Mouse (Mus musculus) pancreas, adult 10 weeks (tissue): ENCODE data around the gene Bcl7a. TPM values are rescaled to one million over a fixed set of nuclear protein-coding genes. Genes with fewer than 3 reads are reported as not detected.

Experiments used
- polyA plus RNA-seq: library from polyadenylated mRNA; stranded (reverse); fragments of 350-450 nt; fragmentation: Illumina TruSeq; extraction: RNeasy Lipid Tissue Mini Kit (QIAGEN cat#74804); gene quantifications from one replicate; pipeline ENCODE4 v1.2.3, GENCODE M21; 2015; ENCODE audit warnings: low read depth, low replicate concordance; ENCODE audit not compliant: insufficient read depth

Gene Bcl7a
- 3.8 TPM for polyA plus RNA-seq

DNA sequence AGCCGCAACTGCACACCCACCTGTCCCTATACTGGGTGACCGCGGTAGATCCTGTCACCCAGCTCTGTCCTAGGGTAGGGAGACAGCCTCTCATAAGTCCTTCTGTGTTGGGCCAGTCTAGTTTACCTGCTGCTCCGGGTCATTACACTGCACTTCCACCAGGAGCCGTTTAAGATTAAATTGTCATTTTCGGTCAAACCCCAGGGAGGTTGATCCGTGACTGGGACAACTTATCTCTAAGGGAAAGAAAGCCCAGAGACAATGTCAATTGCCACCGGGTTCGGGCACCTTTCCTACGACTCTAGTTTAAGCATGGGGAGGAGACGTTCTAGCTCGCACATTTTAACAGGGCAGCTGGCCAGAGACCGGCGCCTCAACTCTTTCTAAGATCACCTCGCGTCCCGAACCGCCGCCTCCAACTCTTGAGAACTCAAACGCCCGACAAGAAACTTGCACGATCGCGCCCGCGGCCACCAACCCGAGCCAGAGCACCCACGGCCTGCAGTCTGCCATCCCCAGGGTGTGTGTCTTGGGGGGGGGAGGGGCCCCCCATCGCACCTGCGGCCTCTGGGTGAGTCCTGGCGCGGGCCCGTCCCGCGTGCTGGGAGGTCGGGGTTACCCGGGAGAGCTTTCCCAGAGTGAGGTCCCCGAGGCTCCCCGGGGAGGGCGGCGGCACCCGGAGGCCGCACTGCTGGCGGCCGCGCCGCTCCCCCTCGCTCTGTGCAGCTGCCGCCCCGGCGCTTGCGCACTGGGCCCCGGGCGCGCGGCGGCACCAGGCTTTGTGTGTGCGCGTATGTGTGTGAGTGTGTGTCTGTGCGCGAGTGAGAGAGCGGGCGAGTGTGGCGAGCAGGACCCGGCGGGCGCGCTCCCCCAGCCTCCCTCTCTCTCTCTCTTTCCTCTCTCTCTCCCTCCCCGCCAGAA, at the start of gene Bcl7a:
Gene Bcl7a (plus strand): TSS at position 128 of the 921 bp plus-strand sequence.

DNA sequence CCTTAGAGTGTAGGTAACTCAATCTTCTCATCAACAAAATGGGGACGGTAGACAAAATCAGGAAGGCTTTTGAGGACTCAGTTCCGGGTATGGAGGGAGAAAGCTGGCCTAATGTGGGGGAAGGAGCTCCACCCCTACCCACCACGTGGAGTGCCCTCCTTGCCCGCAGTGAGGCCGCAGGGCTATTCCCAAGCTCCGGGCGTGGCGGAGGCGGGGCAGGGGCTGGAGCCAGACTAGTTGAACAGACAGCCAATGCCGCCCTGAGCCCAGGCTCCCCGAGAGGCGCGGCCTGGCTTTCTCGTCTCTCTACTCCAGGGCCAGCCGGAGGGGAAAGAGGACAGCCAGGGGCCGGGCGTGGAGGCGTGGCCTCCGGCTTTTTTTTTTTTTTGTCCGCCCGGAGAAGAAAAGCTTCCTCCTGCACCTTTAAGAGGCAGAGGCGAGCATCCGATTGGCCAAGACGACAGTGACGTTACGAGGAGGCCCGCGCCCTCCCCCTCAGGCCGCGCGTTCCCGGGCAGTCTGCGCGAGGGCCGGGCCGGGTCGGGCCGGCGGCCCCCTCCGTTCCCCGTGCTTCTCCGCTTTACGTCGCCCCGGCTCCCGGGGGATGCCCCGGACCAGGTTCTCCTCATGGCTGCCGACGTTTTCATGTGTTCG, 50.8 kb downstream of the Bcl7a start, which contains the start of gene Mlxip:
Gene Mlxip (plus strand): TSS at position 496 of the 654 bp plus-strand sequence.

Other genes starting within 250 kb of the Bcl7a start
- 0.18 TPM for gene Rhof, start 211.1 kb upstream of the Bcl7a start, polyA plus RNA-seq
- 5.8 TPM for gene Setd1b, start 201.6 kb upstream of the Bcl7a start, polyA plus RNA-seq
- 3.7 TPM for gene Psmd9, start 174.4 kb upstream of the Bcl7a start, polyA plus RNA-seq
- gene Hpd, start 161.1 kb upstream of the Bcl7a start, polyA plus RNA-seq: not detected
- 2.9 TPM for gene Wdr66, start 91.7 kb upstream of the Bcl7a start, polyA plus RNA-seq
- gene Mlxip, start 51.0 kb downstream of the Bcl7a start, polyA plus RNA-seq: 12.6 TPM
- not detected for gene Lrrc43, start 145.5 kb downstream of the Bcl7a start, polyA plus RNA-seq
- gene Il31, start 145.7 kb downstream of the Bcl7a start, polyA plus RNA-seq: not detected
- gene B3gnt4, start 166.6 kb downstream of the Bcl7a start, polyA plus RNA-seq: not detected
- gene Diablo, start 180.3 kb downstream of the Bcl7a start, polyA plus RNA-seq: 13.4 TPM
- gene Gm49027, start 181.7 kb downstream of the Bcl7a start, polyA plus RNA-seq: not detected
- gene Vps33a, start 229.2 kb downstream of the Bcl7a start, polyA plus RNA-seq: 4.8 TPM